Mouse (Mus musculus) forebrain, embryonic 14.5 days (tissue): ENCODE measurements around the gene Fam117a. TPM values are rescaled to one million over a fixed set of nuclear protein-coding genes. Genes with fewer than 3 reads are reported as not detected.
A peak's percentile ranks its signal among the peaks of the same experiment; 100 is the strongest.

Experiments
- ATAC-seq: fragments of 200-750 bp; cut with Nextera tagmentation; 2 replicates; pipeline ENCODE4 v1.8.0; 2017; ENCODE audit warnings: mild to moderate bottlenecking, moderate library complexity
- DNase-seq: peaks from one replicate; pipeline ENCODE4 v3.0.0-alpha.2; 2015; ENCODE audit warnings: low spot score
- H3K27ac ChIP-seq: fragments of 300-500 bp; sonication (generic); 2 replicates; pipeline ENCODE4 v1.5.1; 2014; ENCODE audit warnings: low read depth, mild to moderate bottlenecking, control low read depth, low read length, moderate library complexity
- H3K27me3 ChIP-seq: fragments of 300-500 bp; sonication (generic); replicated peaks from 2 replicates; pipeline ENCODE4 v1.6.1; 2014; ENCODE audit warnings: low read length, control low read depth, mixed read lengths; ENCODE audit not compliant: control insufficient read depth, insufficient read depth
- H3K36me3 ChIP-seq: fragments of 300-500 bp; sonication (generic); 2 replicates; pipeline ENCODE4 v1.6.1; 2014; ENCODE audit warnings: low read length, control low read depth; ENCODE audit not compliant: control insufficient read depth, insufficient read depth
- H3K4me1 ChIP-seq: fragments of 300-500 bp; sonication (generic); 2 replicates; pipeline ENCODE4 v1.6.1; 2014; ENCODE audit warnings: antibody characterized with exemption, low read length, control low read depth; ENCODE audit not compliant: control insufficient read depth, insufficient read depth
- H3K4me2 ChIP-seq: fragments of 300-500 bp; sonication (generic); 2 replicates; pipeline ENCODE4 v1.6.1; 2014; ENCODE audit warnings: mild to moderate bottlenecking, control low read depth, low read length
- H3K4me3 ChIP-seq: fragments of 300-500 bp; sonication (generic); 2 replicates; pipeline ENCODE4 v1.5.1; 2014; ENCODE audit warnings: low read depth, low read length, control low read depth
- H3K9ac ChIP-seq: fragments of 300-500 bp; sonication (generic); 2 replicates; pipeline ENCODE4 v1.6.1; 2014; ENCODE audit warnings: mild to moderate bottlenecking, low read length, control low read depth, moderate library complexity
- H3K9me3 ChIP-seq: fragments of 300-500 bp; sonication (generic); replicated peaks from 2 replicates; pipeline ENCODE4 v1.6.1; 2016; ENCODE audit warnings: low read length, control low read depth, mixed read lengths; ENCODE audit not compliant: control insufficient read depth
- WGBS: fragments of 180-500 bp; shearing (Covaris S2); extraction: QIAGEN DNeasy Blood & Tissue Kit; methylation state at CpG from one replicate; pipeline ENCODE4 v1.1.7; 2014; 5-methylcytosine and 5-hydroxymethylcytosine counted together
- polyA plus RNA-seq: library from polyadenylated mRNA; unstranded; fragments of >200 nt; fragmentation: Nextera tagmentation; extraction: Ambion mirVana; gene quantifications from 2 replicates; pipeline ENCODE4 v1.2.1, GENCODE M21; 2014

Gene Fam117a
- polyA plus RNA-seq, 1 experiment from 2014 or later: 3.3 TPM

DNA sequence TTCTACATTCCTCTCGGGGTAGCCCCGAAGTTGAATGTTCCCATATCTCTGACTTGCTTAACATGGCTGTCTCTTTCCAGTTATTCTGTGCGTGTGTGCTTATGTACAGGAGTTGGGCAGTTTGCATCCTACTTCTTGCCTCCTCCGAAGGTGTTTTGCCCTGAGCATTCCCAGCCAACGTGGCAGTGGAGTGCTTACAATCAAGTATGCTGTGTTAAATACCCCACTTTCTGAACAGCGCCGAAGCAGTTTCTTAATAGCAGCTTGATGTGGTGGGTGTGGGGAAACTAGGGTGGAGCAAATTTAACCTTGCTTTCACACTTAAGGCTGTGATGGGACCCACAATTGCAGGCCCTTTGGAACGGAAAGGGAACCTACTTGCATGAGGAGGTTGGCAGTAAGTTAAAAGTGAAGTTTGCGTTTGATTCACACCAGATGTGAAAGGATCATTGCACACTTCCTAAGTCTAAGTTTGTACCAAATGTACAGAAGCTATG, 1.1 kb downstream of the Fam117a start:
- Histone ChIP-seq H3K27me3 (no peaks in the 10 kb centered on the region), H3K4me2 (peak overlapping the region; percentile 88), H3K36me3 (no peaks in the 10 kb centered on the region), H3K9ac (no peak overlapping the region; the same call in 1 of the 2 replicates), H3K27ac (no peak overlapping the region), H3K4me1 (peaks cover 8% of the 10 kb centered on the region; the same call in 1 of the 2 replicates), H3K9me3 (no peaks in the 10 kb centered on the region), H3K4me3 (peak overlapping the region; percentile 81)
- ATAC-seq (no peak), DNase-seq (no peak)
- 28% methylated on average over 9 of the region's 9 CpGs for whole genome bisulfite sequencing

DNA sequence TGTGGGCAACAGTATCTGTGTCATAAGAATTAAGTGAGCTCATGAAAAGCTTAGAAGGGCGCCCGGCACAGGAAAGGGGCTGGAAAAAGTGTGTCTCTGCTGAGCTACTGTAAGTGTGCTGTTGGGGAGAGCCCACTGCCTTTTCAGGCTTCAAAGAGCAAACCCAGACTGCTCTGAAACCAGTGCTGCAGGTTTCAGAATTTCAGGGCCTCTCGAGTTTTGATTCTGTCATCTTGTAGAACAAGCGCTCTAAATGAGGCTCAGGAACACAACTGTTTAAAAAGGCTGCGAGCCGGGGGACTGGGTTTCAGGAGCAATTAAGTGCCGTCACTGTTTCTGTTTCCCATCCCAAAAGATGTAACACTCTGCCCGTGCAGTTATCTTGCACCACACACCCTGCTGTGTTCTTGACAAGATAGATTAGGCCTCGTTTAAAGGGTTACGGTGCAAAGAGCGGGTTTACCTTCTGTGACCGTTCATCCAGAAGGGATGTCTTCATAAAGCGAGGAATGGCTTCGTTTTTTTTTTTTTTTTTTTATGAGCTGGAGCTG, 2.7 kb downstream of the Fam117a start:
- no peak overlapping the region for H3K4me3 ChIP-seq
- peaks cover 8% of the 10 kb centered on the region; the same call in 1 of the 2 replicates for H3K4me1 ChIP-seq
- no peaks in the 10 kb centered on the region for H3K9me3 ChIP-seq
- no peaks in the 10 kb centered on the region for H3K27me3 ChIP-seq
- no peak overlapping the region for H3K27ac ChIP-seq
- ATAC-seq (no peak), DNase-seq (peak; percentile 19)
- no peak overlapping the region for H3K9ac ChIP-seq
- H3K36me3 ChIP-seq: no peaks in the 10 kb centered on the region
- 19% methylated on average over 14 of the region's 14 CpGs for WGBS
- peak overlapping the region; percentile 6; the same call in 1 of the 2 replicates for H3K4me2 ChIP-seq

DNA sequence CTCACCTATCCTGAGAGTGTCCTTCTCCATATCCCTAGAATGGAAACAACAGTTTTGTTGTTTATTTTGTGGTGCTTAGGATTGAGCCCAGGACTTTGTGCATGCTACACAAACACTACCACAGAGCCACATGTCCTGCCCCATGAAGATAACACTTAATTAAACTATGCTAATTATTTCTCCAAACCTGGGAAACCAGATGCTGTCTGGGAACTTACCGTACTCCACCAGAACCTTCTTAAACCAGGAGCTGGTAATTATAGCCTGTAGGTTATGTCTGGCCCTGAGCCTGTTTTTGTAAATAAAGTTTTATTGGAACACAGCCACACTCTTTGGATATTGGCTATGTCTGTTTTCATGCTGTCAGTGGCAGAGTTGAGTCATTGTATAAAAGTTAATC, 3.4 kb downstream of the Fam117a start:
- H3K27me3 ChIP-seq: no peaks in the 10 kb centered on the region
- ATAC-seq (no peak), DNase-seq (peak; percentile 22)
- no peaks in the 10 kb centered on the region for H3K36me3 ChIP-seq
- H3K4me1 ChIP-seq: peaks cover 8% of the 10 kb centered on the region; the same call in 1 of the 2 replicates
- no peak overlapping the region for H3K4me3 ChIP-seq
- H3K27ac ChIP-seq: no peak overlapping the region
- 46% methylated on average over 1 of the region's 1 CpGs for WGBS
- H3K9me3 ChIP-seq: no peaks in the 10 kb centered on the region
- no peak overlapping the region for H3K4me2 ChIP-seq
- H3K9ac ChIP-seq: no peak overlapping the region

DNA sequence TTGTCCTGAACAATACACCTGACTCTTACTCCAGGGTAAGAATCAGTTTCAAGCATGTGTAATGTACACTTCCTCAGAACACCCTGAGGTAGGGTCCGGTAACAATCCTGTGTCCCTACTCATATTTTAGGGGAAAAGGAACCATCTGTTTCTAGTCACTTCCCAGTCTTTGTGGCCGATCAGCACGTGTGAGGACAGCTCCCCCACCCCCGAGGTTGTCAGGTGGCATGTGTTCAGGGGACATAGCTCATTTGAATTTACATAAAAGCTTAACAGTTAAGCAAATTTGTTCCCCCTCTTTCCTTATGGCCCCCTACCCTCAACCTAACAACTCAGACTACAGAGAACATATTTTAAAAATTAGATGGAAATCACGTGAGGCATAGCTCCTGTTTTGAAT, 3.8 kb downstream of the Fam117a start:
- no peak overlapping the region for H3K4me2 ChIP-seq
- no peak for ATAC-seq

DNA sequence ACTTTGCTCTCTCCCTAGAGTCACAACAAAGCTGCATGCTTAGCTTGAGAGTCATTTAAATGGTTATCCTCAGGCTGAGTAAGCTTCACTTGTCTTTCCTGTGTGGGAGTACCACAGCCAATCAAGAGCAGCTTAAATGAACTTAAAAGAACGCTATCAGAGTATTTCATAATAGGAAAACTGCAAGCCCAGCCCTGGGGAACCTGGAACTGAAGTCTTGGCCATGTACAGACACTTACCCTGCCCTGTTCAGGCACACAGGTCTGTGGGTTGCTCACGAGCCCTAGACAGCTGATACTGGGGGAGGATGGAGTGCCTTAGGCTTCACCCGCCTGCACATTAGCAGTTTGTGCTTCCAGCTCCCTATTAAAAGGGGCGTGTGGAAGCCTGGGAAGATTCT, 6.4 kb downstream of the Fam117a start:
- ATAC-seq: no peak
- Histone ChIP-seq H3K36me3 (no peaks in the 10 kb centered on the region), H3K27me3 (no peaks in the 10 kb centered on the region), H3K4me1 (peaks cover 3% of the 10 kb centered on the region; the same call in 1 of the 2 replicates), H3K9ac (no peak overlapping the region), H3K9me3 (no peaks in the 10 kb centered on the region), H3K27ac (no peak overlapping the region), H3K4me3 (no peak overlapping the region), H3K4me2 (no peak overlapping the region)
- no peak for DNase-seq
- 75% methylated on average over 4 of the region's 4 CpGs for WGBS

More for the DNA sequence above, 3.8 kb downstream of the Fam117a start:
- peak; percentile 8 for DNase-seq
- Histone ChIP-seq H3K9ac (no peak overlapping the region), H3K36me3 (no peaks in the 10 kb centered on the region), H3K4me3 (no peak overlapping the region), H3K27ac (no peak overlapping the region), H3K27me3 (no peaks in the 10 kb centered on the region), H3K9me3 (no peaks in the 10 kb centered on the region), H3K4me1 (peaks cover 8% of the 10 kb centered on the region; the same call in 1 of the 2 replicates)
- 32% methylated on average over 5 of the region's 5 CpGs for WGBS

DNA sequence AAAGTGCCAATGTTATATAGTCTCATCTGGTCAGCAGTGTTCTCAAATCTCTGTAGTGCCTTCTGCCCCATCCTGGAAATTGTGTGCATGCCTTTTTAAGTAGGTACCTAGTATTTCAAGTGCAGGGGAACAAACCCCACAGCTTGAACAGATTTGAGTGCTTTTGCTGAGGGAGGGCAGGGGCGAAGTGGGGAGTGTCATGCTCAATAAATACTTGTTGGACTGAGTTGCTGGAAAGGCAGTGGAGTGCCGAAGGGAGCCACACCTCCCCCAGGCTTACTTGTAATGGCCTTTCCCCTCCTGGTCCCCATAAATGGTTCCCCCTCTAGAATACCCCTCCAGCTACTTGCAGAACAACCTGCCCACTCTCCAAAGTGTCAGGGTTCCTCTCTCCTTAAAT, 7.4 kb downstream of the Fam117a start:
- Histone ChIP-seq H3K4me3 (no peak overlapping the region), H3K36me3 (no peaks in the 10 kb centered on the region), H3K9ac (no peak overlapping the region), H3K27ac (no peak overlapping the region), H3K4me1 (peaks cover 3% of the 10 kb centered on the region; the same call in 1 of the 2 replicates), H3K4me2 (no peak overlapping the region), H3K9me3 (no peaks in the 10 kb centered on the region), H3K27me3 (no peaks in the 10 kb centered on the region)
- DNase-seq (no peak), ATAC-seq (no peak)
- 72% methylated on average over 2 of the region's 2 CpGs for WGBS

DNA sequence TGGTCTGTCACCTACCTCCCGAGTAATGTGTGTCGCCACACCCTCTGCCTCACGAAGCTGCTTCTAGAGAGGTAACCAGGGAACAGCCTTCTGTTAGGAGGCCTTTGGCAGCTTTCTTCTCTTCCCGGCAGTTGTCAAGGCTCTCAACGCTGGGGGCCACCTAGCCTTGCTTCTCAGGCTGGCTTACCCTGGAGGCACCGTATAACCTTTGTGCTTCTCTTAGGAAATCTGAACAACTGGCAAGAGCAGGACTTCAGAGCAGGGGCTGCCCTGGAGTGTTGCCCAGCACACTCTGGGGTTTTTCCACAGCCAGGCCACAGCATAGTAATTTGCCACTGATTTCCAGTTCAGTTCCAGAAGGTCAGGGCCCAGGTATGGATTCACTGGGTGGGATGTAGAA, 13.5 kb downstream of the Fam117a start:
- no peak overlapping the region for H3K9ac ChIP-seq
- no peaks in the 10 kb centered on the region for H3K4me1 ChIP-seq
- 0 out of 2 replicates have a peak overlapping the region, but pooled peaks have one; percentile 14 for H3K27ac ChIP-seq
- 70% methylated on average over 6 of the region's 6 CpGs for WGBS
- H3K4me3 ChIP-seq: no peak overlapping the region
- ATAC-seq (no peak; the same call in 1 of the 2 replicates), DNase-seq (peak; percentile 23)
- H3K4me2 ChIP-seq: no peak overlapping the region
- no peaks in the 10 kb centered on the region for H3K27me3 ChIP-seq
- no peaks in the 10 kb centered on the region for H3K9me3 ChIP-seq
- no peaks in the 10 kb centered on the region for H3K36me3 ChIP-seq

DNA sequence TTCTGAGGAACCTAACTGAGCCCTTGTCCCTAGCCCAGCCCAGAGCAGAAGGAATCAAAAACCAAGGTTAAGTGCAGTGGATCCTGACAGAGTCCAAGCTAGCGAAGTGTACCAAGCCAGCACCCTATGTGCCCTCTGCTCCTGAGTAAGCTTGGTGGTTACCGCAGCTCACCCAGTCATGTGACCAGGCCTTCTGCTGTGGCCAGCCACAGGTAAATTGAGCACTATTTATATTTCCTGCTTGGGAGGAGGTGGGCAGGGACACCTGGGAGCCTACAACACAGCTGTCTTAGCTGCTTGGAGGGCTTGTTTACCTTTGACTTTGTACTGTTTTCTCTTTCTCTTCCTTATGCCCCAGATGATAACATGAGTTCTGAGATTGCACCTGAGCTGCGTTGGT, 14.1 kb downstream of the Fam117a start:
- Histone ChIP-seq H3K27me3 (no peaks in the 10 kb centered on the region), H3K36me3 (no peaks in the 10 kb centered on the region), H3K9me3 (no peaks in the 10 kb centered on the region), H3K4me1 (no peaks in the 10 kb centered on the region), H3K9ac (no peak overlapping the region), H3K4me2 (no peak overlapping the region), H3K4me3 (no peak overlapping the region), H3K27ac (no peak overlapping the region)
- DNase-seq: no peak
- ATAC-seq: no peak
- WGBS: 97% methylated on average over 3 of the region's 3 CpGs

DNA sequence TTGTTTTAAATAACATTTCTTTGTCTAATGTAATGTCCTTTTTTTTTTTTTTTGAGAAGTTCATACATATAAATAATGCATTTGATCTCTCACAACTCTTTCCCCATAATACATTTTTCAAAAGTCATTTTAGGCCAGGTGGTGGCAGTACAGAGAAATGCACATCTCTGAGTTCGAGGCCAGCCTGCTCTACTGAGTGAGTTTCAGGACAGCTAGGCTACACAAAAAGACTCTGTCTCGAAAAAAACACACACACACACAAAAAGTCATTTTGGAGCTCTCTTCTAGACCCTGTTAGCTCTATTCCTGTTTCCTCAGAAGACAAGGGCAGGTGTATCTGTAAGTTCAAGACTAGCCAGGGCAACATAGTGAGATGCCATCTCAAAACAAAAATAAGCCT, 15.9 kb downstream of the Fam117a start:
- Histone ChIP-seq H3K27me3 (no peaks in the 10 kb centered on the region), H3K4me1 (peaks cover 4% of the 10 kb centered on the region; the same call in 1 of the 2 replicates), H3K36me3 (no peaks in the 10 kb centered on the region), H3K9me3 (no peaks in the 10 kb centered on the region), H3K27ac (no peak overlapping the region), H3K4me3 (no peak overlapping the region), H3K4me2 (no peak overlapping the region), H3K9ac (no peak overlapping the region)
- no peak for ATAC-seq
- WGBS: 82% methylated on average over 2 of the region's 2 CpGs
- no peak for DNase-seq
